Mouse (Mus musculus) CD4-positive naive resting alpha-beta T cell, adult 76 days (primary cell): ENCODE data around the gene Resp18. TPM values are rescaled to one million over a fixed set of nuclear protein-coding genes. Genes with fewer than 3 reads are reported as not detected.

ENCODE experiments used
- total RNA-seq: library from RNA; stranded (reverse); gene quantifications from one replicate; pipeline ENCODE4 v1.2.4, GENCODE M21; 2023

Resp18 gene
- not detected for total RNA-seq

DNA sequence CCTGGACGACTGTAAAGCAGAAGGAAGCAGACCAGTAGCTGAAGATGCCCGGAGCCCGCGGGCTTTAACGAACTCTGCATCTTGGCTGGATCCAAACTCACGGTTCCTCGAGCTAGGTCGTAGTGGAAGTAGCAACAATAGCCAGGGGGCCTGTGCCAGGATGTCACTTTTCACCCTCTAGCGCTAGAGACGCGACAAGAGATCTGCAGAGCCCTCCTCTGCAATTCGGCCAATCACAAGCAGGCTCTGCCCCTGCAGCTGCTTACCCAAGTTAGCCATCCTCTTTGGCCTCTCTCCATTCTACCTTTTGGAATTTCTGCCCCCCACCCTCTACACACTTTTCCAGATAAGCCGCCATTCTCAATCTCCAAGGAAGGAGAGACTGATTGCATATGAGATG lies at the start of gene Resp18:
Resp18 (minus strand) TSS at position 188 of the 400 bp plus-strand sequence.

DNA sequence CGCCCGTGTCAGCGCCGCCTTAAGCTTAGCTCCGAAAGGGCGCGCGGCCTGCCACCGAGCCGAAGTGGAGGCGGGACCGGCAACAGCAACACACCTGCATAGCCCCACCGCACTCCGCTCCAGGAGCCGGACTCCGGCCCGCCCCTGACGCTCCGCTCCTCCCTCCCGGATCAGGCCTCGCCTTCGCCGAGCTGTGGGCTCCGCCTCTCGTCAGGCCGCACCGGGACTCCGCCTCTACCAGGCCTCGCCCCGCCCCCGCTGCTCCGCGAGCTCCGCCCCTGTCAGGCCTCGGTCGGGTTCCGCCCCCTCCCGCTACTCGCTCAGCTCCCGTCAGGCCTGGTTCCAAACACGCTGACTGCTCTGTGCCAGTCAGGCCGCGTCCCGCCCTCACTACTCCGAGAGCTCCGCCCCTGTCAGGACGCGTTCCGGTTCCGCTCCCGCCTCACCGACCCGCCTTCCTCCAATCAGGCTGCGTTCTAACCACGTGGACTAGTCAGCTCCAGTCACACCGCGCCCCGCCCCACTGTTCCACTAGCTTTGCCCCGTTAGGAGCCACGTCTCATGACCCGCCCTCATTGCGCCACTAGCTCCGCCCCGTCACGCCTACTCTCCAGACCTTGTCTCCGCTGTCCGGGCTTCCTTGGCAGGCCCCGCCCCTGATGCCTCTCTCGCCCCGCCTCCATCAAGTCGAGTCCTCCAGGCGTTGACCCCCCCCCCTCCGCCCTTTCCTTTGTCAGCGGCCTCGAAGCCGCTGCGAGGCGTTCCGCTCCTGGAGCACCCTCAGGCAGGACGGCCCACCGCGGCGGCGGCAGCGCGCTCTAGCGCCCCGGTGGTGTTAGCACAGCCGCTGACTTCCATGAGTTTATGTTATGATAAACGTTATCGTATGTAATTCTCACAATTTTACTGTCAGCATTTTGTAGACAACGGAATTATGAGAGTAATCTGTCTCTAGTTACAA lies 39.3 kb upstream of the Resp18 start, which contains the start of gene Dnpep:
Dnpep (minus strand) TSS at position 750 of the 961 bp plus-strand sequence.

DNA sequence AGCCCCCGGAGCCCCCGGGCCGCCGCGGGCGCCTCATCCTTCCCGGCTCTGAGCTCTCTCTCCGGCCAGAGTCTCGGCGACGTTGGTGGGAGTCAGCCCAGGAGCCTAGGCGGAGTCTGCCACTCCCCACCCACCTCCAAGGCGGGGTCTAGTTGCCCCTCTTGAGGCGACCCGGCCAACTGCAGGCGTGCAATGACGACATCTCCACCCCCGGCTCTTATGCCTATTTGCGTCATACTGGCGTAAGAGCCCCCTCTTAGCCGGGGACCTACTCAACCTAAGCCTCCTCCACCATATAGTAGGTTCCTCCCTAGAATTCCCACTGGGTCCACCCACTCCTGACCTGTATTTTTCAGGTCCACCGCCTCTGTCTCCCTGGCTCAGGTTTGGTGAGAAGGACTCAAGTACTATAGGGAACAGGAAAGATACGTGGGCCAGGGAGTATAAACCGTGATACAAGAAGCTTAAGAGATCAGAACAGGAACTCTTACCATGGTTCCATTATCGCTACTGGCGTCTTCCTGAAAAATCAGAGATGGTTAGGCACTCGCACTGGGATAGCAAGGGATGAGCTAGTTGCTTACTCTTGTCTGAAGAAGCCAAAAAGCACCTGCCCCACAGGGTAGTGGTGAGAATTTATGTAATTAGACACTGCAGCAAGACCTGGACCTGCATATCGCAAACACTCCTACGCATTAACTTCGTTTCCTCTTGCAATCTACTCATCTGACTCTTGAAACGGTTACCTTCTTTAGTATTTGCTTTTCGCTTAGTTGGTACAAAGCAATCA lies 13.9 kb downstream of the Resp18 start, which contains the start of gene Ptprn:
Ptprn (minus strand) TSS at position 412 of the 790 bp plus-strand sequence.

DNA sequence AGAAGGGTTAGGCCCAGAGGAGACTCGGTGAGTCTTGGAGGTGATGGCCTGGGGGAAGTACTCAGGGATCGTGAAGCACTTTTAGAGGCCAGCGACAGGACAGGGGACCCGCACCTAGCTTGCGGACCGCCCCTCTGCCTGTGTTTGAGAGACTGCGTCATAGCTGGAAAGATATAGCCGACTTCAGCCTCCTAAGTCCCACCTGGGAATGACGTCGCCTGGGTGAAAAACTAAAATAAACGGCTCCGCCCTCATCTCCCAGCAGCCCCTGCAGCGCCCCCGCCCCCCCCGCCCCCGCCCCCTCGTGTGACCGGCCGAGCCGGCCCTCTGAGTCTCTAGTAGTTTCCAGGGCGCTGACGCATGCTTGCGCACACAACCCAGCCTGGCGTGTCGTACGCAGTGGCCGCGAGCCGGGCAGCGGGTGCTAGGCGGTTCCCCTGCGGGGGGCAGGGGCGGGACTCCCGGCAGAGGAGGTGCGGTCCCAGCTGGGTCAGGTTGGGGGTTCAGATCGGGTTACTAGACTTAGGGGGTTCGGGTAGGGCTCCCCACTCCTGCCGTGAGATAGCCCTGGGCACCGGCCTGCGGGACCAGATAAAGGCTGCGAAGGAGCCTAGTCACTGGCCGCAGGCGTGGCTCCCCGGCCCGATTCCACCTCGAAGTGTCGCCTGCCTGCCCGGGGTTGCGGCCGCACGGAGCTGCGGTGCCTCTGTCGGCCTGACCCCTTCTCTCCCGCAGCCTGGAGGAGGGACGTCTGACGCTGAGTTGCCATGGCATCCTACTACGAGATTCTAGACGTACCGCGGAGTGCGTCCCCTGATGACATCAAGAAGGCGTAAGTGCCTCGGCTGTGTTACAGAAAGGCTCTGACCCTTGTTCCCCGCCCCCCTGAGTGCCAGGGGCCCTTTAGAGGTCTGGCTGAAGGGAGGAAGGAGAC lies 41.8 kb downstream of the Resp18 start, which contains the start of gene Dnajb2:
Dnajb2 (plus strand) TSS at position 290 of the 934 bp plus-strand sequence.

DNA sequence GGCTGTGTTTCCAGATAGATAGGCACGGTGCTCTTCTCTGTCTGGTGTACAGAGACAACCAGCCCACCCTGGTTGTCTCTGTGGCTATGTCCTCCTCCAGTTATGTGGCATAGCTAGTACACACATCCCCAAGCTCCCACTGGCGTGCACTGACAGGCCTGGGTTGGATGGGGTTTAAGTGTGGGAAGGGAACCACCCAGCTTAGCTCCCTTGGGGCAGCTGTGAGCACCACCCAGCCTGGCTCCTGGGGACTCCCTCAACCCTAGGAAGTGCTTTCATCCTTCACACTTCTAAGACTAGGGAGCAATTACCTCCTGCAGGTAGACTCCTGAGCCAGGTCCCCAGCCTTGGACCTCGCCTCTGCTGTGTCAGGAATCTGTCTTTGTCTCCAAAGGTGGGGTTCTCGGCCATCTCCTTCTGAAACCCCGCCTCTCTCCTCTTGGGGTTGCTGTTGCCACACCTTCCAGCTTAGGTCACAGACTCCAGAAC lies 46.5 kb downstream of the Resp18 start, which contains the start of gene A630095N17Rik:
A630095N17Rik (minus strand) TSS at position 439 of the 489 bp plus-strand sequence.

Other genes with a start within 250 kb of the Resp18 start
- gene Nhej1, start 153.2 kb downstream of the Resp18 start, total RNA-seq = 5.0 TPM
- gene Slc23a3, start 144.5 kb downstream of the Resp18 start, total RNA-seq = 5.5 TPM
- gene Cnppd1, start 135.7 kb downstream of the Resp18 start, total RNA-seq = 127 TPM
- 72.2 TPM for gene Retreg2, start 135.6 kb downstream of the Resp18 start, total RNA-seq
- 39.0 TPM for gene Zfand2b, start 109.8 kb downstream of the Resp18 start, total RNA-seq
- 3.5 TPM for gene Abcb6, start 98.0 kb downstream of the Resp18 start, total RNA-seq
- 18.1 TPM for gene Ankzf1, start 86.3 kb downstream of the Resp18 start, total RNA-seq
- 37.7 TPM for gene Atg9a, start 86.2 kb downstream of the Resp18 start, total RNA-seq
- 14.8 TPM for gene Glb1l, start 67.6 kb downstream of the Resp18 start, total RNA-seq
- 55.9 TPM for gene Stk16, start 67.6 kb downstream of the Resp18 start, total RNA-seq
- gene Tuba4a, start 58.5 kb downstream of the Resp18 start, total RNA-seq = 183 TPM
- not detected for gene A630095N17Rik, start 46.3 kb downstream of the Resp18 start, total RNA-seq
- 44.8 TPM for gene Dnajb2, start 42.0 kb downstream of the Resp18 start, total RNA-seq
- gene Ptprn, start 13.9 kb downstream of the Resp18 start, total RNA-seq = 0.41 TPM
- 34.7 TPM for gene Dnpep, start 39.6 kb upstream of the Resp18 start, total RNA-seq
- gene Des, start 81.9 kb upstream of the Resp18 start, total RNA-seq = not detected
- 0.70 TPM for gene Speg, start 96.9 kb upstream of the Resp18 start, total RNA-seq
- 44.5 TPM for gene Gmppa, start 157.5 kb upstream of the Resp18 start, total RNA-seq
- gene Asic4, start 172.0 kb upstream of the Resp18 start, total RNA-seq = not detected
- gene Chpf, start 200.9 kb upstream of the Resp18 start, total RNA-seq = 20.8 TPM
- 5.5 TPM for gene Tmem198, start 201.1 kb upstream of the Resp18 start, total RNA-seq
- 2.3 TPM for gene Obsl1, start 228.0 kb upstream of the Resp18 start, total RNA-seq
- 0.53 TPM for gene Inha, start 228.7 kb upstream of the Resp18 start, total RNA-seq
- 116 TPM for gene Stk11ip, start 243.1 kb upstream of the Resp18 start, total RNA-seq